Mouse (Mus musculus) liver, embryonic 12.5 days (tissue): ENCODE measurements around the gene Gm49450. TPM values are rescaled to one million over a fixed set of nuclear protein-coding genes. Genes with fewer than 3 reads are reported as not detected.
"Not testable (repeated sequence)": the region's sequence is repeated elsewhere in the genome, so short reads cannot be mapped to it uniquely, and the experiment has no call there.

ENCODE experiments used
- ATAC-seq: fragments of 200-750 bp; cut with Nextera tagmentation; 2 replicates; pipeline ENCODE4 v1.8.0; 2017; ENCODE audit warnings: moderate number of reproducible peaks, mild to moderate bottlenecking, moderate library complexity
- H3K27ac ChIP-seq: fragments of 300-500 bp; sonication (generic); 2 replicates; pipeline ENCODE4 v1.5.1; 2016; ENCODE audit warnings: mild to moderate bottlenecking
- H3K27me3 ChIP-seq: fragments of 300-500 bp; sonication (generic); replicated peaks from 2 replicates; pipeline ENCODE4 v1.6.1; 2016; ENCODE audit warnings: mild to moderate bottlenecking, moderate library complexity
- H3K36me3 ChIP-seq: fragments of 300-500 bp; sonication (generic); 2 replicates; pipeline ENCODE4 v1.6.1; 2016; ENCODE audit warnings: mild to moderate bottlenecking, moderate library complexity
- H3K4me1 ChIP-seq: fragments of 300-500 bp; sonication (generic); 2 replicates; pipeline ENCODE4 v1.6.1; 2016
- H3K4me2 ChIP-seq: fragments of 300-500 bp; sonication (generic); 2 replicates; pipeline ENCODE4 v1.6.1; 2016; ENCODE audit warnings: mild to moderate bottlenecking, moderate library complexity
- H3K4me3 ChIP-seq: fragments of 300-500 bp; sonication (generic); 2 replicates; pipeline ENCODE4 v1.5.1; 2016; ENCODE audit warnings: mild to moderate bottlenecking, moderate library complexity
- H3K9ac ChIP-seq: fragments of 300-500 bp; sonication (generic); 2 replicates; pipeline ENCODE4 v1.6.1; 2016; ENCODE audit warnings: mild to moderate bottlenecking, moderate library complexity
- H3K9me3 ChIP-seq: fragments of 300-500 bp; sonication (generic); replicated peaks from 2 replicates; pipeline ENCODE4 v1.6.1; 2016; ENCODE audit warnings: mild to moderate bottlenecking, moderate library complexity
- WGBS: fragments of 180-500 bp; shearing (Covaris S2); methylation state at CpG from one replicate; pipeline ENCODE4 v1.1.7; 2016; ENCODE audit not compliant: insufficient replicate concordance; 5-methylcytosine and 5-hydroxymethylcytosine counted together
- polyA plus RNA-seq: library from polyadenylated mRNA; unstranded; fragments of >200 nt; fragmentation: Nextera tagmentation; extraction: Ambion mirVana; gene quantifications from 2 replicates; pipeline ENCODE4 v1.2.1, GENCODE M21; 2016

The Gm49450 gene
- polyA plus RNA-seq, 1 experiment from 2014 or later, result not detected

DNA sequence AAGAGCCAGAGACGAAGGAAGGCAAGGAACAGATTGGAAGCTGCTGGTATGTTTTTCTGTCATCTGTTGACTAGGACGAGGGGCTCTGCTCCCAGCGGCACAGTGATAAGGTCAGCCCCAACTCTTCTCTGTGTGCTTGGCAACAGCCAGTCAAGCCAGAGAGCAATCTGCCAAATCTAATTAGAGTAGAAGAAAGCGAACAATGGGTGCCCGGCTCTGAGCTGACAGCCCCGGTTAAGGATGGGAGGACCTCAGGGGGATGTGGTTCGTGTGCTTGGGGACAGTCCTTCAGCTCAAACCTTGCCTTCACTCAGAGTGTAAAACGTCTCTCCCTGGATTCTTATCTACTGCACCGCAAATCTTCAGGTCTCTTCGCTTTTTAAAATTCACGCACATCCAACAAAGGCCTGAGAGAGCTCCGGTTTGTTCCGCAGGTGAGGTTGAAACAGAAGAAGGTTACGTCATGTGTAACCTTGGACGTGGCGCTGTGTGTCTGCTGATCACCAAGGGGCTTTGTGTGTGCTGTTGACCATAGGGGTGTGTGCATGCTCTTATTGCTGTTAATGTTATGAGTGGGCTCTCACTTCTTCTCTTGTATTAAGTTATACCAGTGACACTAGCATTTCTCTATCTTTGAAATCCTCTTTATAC, 30.2 kb upstream of the Gm49450 start:
- no peak for ATAC-seq
- 47% methylated on average over 16 of the region's 16 CpGs for WGBS
- H3K27me3 ChIP-seq, result 0 out of 2 replicates have a peak, but pooled peaks cover 4% of the 10 kb centered on the region
- peaks cover 29% of the 10 kb centered on the region for H3K4me1 ChIP-seq
- H3K9ac ChIP-seq, result no peak overlapping the region
- H3K4me2 ChIP-seq, result 0 out of 2 replicates have a peak overlapping the region, but pooled peaks have one; percentile 6
- no peak overlapping the region for H3K27ac ChIP-seq
- H3K9me3 ChIP-seq, result no peaks in the 10 kb centered on the region
- no peak overlapping the region for H3K4me3 ChIP-seq
- no peaks in the 10 kb centered on the region for H3K36me3 ChIP-seq

DNA sequence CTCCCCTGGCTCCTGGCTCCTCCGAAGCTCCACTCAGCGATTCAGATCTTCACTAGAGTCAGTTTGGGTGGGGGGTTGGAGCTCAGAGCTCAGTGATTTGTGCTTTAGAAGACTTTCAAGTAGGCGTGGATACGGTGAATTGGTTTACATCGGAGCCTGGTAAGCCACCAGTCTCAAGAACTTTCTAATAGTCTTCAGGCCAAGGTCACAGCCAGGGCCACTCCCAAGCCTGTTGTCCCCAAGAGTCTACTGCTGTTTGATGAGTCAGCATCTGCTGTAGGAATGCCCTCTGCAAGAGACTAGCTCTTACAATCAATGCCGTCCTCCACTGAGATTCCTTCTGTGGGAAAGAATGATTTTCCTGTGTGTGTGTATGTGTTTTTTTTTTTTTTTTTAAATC, 28.7 kb upstream of the Gm49450 start:
- Histone ChIP-seq H3K36me3 (no peaks in the 10 kb centered on the region), H3K27me3 (0 out of 2 replicates have a peak, but pooled peaks cover 4% of the 10 kb centered on the region), H3K9ac (no peak overlapping the region), H3K27ac (no peak overlapping the region), H3K4me2 (no peak overlapping the region), H3K4me3 (no peak overlapping the region), H3K9me3 (no peaks in the 10 kb centered on the region), H3K4me1 (peaks cover 29% of the 10 kb centered on the region)
- ATAC-seq, result no peak
- 75% methylated on average over 6 of the region's 6 CpGs for WGBS

DNA sequence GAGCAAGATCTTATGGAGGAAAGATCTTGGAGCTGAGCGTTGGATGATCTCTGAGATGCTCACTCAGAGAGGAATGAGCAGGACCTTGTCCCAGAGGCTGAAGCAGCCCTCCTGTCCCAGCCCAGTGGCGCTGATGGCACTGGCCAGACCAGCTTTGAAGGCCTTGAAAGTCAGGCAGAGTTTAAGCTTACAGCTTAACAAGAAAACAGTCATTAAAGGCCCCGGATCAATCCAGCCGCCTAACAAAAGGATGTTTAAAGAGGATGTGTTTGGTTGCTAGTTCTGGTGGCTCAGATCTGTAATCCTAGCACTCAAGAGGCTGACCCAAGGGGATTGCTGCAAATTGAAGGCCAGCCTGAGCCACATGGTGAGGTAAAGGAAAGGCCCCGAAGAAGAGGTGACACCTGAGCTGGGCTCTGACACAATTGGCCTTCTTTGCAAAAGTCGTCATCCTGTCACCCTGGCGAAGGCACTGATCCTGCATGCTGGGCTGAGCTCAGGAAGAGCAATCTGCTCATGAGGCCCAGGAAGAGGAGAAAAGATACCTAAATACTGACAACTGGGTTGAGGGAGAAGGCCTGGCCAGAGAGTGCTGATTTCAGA, 26.8 kb upstream of the Gm49450 start:
- peaks cover 20% of the 10 kb centered on the region for H3K4me1 ChIP-seq
- ATAC-seq, result no peak
- no peak overlapping the region for H3K9ac ChIP-seq
- H3K9me3 ChIP-seq, result no peaks in the 10 kb centered on the region
- no peak overlapping the region for H3K27ac ChIP-seq
- H3K27me3 ChIP-seq, result 0 out of 2 replicates have a peak, but pooled peaks cover 4% of the 10 kb centered on the region
- no peak overlapping the region for H3K4me3 ChIP-seq
- no peak overlapping the region for H3K4me2 ChIP-seq
- 65% methylated on average over 7 of the region's 7 CpGs for WGBS
- no peaks in the 10 kb centered on the region for H3K36me3 ChIP-seq

DNA sequence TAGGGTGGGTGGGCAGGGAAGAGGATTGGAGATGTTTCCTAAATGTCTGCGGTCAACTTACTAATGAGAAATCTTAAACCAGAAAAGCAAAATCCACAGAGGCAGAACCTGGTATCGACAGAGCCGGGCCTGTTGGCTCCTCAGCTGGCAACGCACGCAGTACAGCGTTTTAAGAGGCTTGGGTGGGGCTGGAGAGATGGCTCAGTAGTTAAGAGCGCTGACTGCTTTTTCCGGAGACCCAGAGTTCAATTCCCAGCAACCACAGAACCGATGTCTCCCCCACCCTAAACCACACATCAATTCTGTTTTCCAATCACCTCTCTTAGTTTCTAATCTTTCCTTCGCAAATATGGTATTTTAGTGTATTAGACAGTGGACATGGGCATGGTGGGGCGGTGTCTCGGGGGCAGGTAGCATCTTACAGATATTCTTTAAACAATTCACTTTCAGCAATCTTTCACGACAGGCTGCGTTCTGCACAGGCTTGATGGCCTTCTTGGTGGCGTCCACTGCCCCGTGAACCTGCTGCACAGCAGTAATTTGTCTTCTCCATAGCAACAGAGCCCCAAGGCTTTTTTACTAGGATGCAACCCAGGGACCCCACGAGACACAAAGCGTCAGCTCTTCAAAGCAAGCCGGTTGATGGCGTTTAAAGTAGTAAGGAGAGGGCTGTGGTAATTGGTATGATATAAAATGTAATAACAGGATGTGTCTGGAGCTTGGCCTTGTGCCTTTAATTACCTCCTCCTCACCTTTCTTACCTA, 25.2 kb upstream of the Gm49450 start:
- no peak for ATAC-seq

DNA sequence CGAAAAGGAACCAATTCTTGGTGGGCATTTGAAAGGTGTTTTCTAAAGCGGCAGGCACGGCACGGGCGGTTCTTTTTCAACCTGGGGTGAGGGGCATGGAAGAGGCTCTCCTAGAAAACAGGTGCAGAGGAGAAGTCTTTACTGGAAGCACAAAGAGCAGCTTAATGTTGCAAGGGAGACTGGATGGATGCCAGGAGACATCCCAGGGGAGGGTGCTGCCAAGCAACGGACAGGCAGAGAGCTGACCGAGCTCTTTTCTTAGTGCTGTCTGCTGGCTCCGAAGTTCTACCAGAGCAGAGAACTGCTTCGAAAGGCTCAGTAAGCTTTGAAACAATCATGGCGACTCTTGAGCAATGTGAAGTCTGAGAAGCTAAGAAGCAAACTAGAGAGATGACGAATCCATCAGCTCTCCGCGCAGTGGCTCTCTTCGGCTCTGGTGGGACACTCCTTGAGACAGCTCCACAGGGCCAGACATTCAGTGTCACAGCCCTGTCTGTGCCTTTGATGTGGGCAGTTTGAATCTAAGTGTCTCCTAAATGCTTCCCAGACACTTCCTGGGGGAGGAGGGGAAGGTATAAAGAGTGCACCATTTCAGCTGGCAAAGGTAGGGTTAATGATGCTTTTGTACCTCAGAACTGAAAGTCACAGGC, 24.5 kb upstream of the Gm49450 start:
- Histone ChIP-seq H3K9ac (no peak overlapping the region), H3K4me3 (no peak overlapping the region), H3K9me3 (no peaks in the 10 kb centered on the region), H3K36me3 (no peaks in the 10 kb centered on the region), H3K27ac (no peak overlapping the region), H3K4me2 (no peak overlapping the region), H3K4me1 (0 out of 2 replicates have a peak, but pooled peaks cover 1% of the 10 kb centered on the region), H3K27me3 (0 out of 2 replicates have a peak, but pooled peaks cover 4% of the 10 kb centered on the region)
- ATAC-seq, result no peak
- 76% methylated on average over 14 of the region's 14 CpGs for WGBS

More for the DNA sequence above, 25.2 kb upstream of the Gm49450 start:
- no peaks in the 10 kb centered on the region for H3K36me3 ChIP-seq
- no peak overlapping the region for H3K4me3 ChIP-seq
- no peak overlapping the region for H3K27ac ChIP-seq
- no peak overlapping the region for H3K9ac ChIP-seq
- H3K9me3 ChIP-seq, result no peaks in the 10 kb centered on the region
- H3K4me2 ChIP-seq, result no peak overlapping the region
- peaks cover 8% of the 10 kb centered on the region for H3K4me1 ChIP-seq
- WGBS, result 64% methylated on average over 20 of the region's 20 CpGs
- H3K27me3 ChIP-seq, result 0 out of 2 replicates have a peak, but pooled peaks cover 4% of the 10 kb centered on the region

DNA sequence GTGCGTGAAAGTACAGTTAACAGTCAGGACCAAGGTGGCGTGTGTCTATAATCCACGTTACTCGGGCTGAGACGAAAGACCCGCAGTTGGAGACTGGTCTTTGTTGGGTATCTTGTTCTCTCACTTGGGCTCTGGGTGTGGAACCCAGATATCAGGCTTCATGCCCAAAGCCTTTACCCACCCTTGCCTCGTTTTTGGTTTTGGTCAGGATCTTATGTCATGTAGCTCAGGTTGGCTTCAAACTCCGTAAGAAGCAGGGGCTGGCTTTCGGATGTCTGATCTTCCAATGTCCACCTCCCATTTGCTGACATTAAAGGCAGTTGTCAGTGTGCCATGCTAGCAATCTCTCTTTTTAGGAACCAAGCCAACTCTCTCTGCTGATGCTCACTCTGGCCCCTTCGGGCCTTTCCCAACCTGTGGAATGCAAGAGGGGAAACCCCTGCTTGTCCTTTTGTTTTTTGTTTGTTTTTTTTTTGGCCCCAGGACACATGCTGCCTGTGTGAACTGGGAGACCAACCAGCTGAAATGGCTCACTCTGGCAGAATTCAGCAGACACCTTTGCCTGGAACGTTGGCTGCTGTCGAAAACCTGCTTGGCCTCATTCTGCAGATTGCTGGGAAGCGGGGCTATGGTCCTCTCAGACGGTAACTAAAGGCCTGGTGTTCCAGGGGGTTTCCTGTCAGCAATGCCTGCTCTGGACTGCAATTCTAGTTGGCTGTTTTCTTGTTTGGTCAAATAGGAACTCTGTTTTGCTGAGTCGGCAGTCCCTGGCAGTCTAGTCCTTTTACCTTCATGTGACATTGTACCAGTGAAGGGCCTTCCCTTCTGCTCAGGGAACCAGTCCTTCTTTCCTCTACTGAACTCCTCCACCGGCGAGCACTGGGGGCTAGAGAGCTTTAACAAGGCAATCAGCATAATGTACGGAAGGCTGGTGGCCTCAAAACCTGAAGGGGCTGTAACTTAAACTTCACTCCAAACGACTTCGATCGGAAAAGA, 23.7 kb upstream of the Gm49450 start:
- Histone ChIP-seq H3K4me3 (no peak overlapping the region), H3K27me3 (0 out of 2 replicates have a peak, but pooled peaks cover 4% of the 10 kb centered on the region), H3K27ac (no peak overlapping the region), H3K4me2 (no peak overlapping the region), H3K9ac (no peak overlapping the region), H3K9me3 (no peaks in the 10 kb centered on the region), H3K36me3 (no peaks in the 10 kb centered on the region), H3K4me1 (peaks cover under 1% of the 10 kb centered on the region; the same call in 1 of the 2 replicates)
- 69% methylated on average over 21 of the region's 21 CpGs for WGBS
- no peak for ATAC-seq

DNA sequence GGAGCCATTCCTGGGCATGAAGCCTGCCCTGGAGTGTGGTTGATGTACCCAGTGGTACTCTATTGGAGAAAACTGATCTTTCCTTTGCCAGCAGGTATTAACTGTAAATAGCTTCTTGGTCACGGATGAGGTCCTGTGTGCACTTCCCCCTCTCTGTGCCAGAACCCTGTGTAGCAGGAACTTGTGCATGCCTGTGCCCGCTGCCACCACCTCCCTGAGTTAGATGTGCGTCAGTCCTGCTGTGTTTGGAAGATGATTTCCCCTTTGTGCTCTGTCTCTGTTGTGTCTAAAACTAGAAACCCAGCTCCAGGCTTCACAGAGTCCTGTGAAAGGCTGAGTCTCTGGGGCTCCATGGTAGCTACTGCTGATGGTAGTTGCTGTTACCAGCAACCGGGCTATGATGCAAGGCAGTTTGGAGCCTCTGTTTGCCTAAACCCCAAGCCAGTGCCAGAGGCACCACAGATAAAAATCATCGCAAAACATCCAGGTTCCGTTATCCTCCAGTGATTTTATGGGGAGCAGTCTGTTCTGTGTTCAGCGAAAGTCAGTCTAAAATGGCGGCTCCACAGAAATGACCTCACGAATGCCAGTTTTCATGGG, 19.8 kb upstream of the Gm49450 start:
- peaks cover 3% of the 10 kb centered on the region; the same call in 1 of the 2 replicates for H3K27me3 ChIP-seq
- ATAC-seq, result no peak
- H3K4me1 ChIP-seq, result peaks cover 21% of the 10 kb centered on the region
- no peak overlapping the region for H3K27ac ChIP-seq
- H3K4me2 ChIP-seq, result no peak overlapping the region
- WGBS, result 79% methylated on average over 9 of the region's 9 CpGs
- no peak overlapping the region for H3K4me3 ChIP-seq
- no peak overlapping the region for H3K9ac ChIP-seq
- no peaks in the 10 kb centered on the region for H3K36me3 ChIP-seq
- no peaks in the 10 kb centered on the region for H3K9me3 ChIP-seq

DNA sequence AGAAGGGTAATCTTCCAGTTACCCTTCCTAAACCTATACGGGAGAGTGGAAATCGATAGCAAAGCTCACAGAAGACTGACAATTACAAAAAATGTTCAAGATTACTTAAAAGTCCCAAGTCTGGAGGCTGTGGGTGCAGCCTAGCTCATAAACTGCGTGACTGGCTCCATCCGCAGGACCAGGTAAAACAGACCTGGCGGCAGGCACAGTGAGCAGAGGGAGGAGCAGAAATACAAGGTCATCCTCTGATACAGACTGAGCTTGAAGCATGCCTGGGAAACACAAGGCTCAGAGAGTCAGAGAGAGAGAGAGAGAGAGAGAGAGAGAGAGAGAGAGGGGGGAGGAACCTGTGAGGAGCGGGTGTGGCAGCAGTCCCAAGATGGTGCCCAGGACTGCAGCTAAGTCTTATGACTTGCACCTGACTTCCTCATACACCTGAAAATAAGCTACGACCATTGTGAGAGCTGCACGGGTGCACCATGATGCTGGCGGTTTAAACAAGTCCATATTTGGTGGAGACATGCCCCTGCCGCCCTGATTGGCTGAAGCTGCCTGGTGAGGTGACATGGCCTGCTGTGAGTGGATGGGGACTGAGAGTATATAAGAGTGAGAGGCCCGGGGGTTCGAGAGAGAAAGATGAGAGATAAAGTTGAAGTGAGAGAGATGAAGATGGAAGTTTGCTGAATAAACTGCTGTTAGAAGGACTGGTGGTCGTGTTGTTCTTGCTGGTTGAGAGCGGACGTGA, 18.4 kb upstream of the Gm49450 start:
- not testable (repeated sequence) for ATAC-seq, H3K9me3 ChIP-seq, H3K4me2 ChIP-seq, H3K36me3 ChIP-seq, H3K9ac ChIP-seq, H3K27ac ChIP-seq, H3K4me3 ChIP-seq
- peaks cover 21% of the 10 kb centered on the region for H3K4me1 ChIP-seq
- 58% methylated on average over 15 of the region's 15 CpGs for WGBS
- peaks cover 12% of the 10 kb centered on the region; the same call in 1 of the 2 replicates for H3K27me3 ChIP-seq

DNA sequence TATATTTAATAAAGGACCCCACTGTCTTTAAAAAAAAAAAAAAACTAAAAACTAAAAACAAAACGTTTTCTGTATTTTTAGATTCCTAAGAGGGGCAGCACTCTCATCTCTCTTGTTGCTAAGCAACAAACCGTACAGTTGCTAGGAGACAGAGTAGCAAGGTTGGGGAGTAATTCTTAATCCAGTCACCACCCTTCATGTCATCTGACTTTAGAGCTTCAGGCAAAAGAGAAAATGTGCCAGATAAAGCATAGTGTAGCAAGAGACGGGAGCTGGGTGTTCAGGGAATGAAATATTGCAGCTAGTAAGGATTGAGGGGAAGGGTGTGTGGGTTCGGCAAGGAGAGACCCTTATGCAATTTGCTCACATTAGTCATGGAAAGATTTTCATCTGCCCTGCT, 17.8 kb upstream of the Gm49450 start:
- Histone ChIP-seq H3K4me2 (no peak overlapping the region), H3K9me3 (no peaks in the 10 kb centered on the region), H3K4me1 (peaks cover 21% of the 10 kb centered on the region), H3K9ac (no peak overlapping the region), H3K36me3 (no peaks in the 10 kb centered on the region), H3K27me3 (peaks cover 16% of the 10 kb centered on the region), H3K4me3 (no peak overlapping the region), H3K27ac (no peak overlapping the region)
- no peak for ATAC-seq
- 52% methylated on average over 4 of the region's 4 CpGs for WGBS
